Mouse (Mus musculus) liver, embryonic 11.5 days (tissue): ENCODE results near the gene Kctd7. TPM values are rescaled to one million over a fixed set of nuclear protein-coding genes. Genes with fewer than 3 reads are reported as not detected.

Source experiments
- polyA plus RNA-seq: library from polyadenylated mRNA; unstranded; fragments of >200 nt; fragmentation: Nextera tagmentation; extraction: Ambion mirVana; gene quantifications from 2 replicates; pipeline ENCODE4 v1.2.1, GENCODE M21; 2014

Kctd7 gene
- polyA plus RNA-seq, 1 experiment from 2014 or later = 8.5 TPM

Other genes starting within 250 kb of the Kctd7 start
- 3.8 and 4.9 TPM in 2 replicates for gene Zbed5, start 249.1 kb upstream of the Kctd7 start, polyA plus RNA-seq
- gene Phkg1, start 246.3 kb upstream of the Kctd7 start, polyA plus RNA-seq = 0.22 and 0.29 TPM in 2 replicates
- 0.84 and 1.4 TPM in 2 replicates for gene Nupr1l, start 236.3 kb upstream of the Kctd7 start, polyA plus RNA-seq
- 29.4 and 30.4 TPM in 2 replicates for gene Vkorc1l1, start 202.9 kb upstream of the Kctd7 start, polyA plus RNA-seq
- 82.5 and 89.9 TPM in 2 replicates for gene Gusb, start 141.8 kb upstream of the Kctd7 start, polyA plus RNA-seq
- 51.8 and 61.0 TPM in 2 replicates for gene Asl, start 115.6 kb upstream of the Kctd7 start, polyA plus RNA-seq
- 30.8 and 34.8 TPM in 2 replicates for gene Crcp, start 115.6 kb upstream of the Kctd7 start, polyA plus RNA-seq
- 54.0 and 58.2 TPM in 2 replicates for gene Tpst1, start 71.5 kb upstream of the Kctd7 start, polyA plus RNA-seq
- 39.6 and 41.1 TPM in 2 replicates for gene Rabgef1, start 26.9 kb downstream of the Kctd7 start, polyA plus RNA-seq
- gene Tmem248, start 72.2 kb downstream of the Kctd7 start, polyA plus RNA-seq = 43.3 and 49.0 TPM in 2 replicates
- 80.5 and 83.7 TPM in 2 replicates for gene Sbds, start 110.7 kb downstream of the Kctd7 start, polyA plus RNA-seq
- gene Tyw1, start 110.8 kb downstream of the Kctd7 start, polyA plus RNA-seq = 28.5 and 32.2 TPM in 2 replicates
- gene Caln1, start 224.6 kb downstream of the Kctd7 start, polyA plus RNA-seq = not detected in 2 replicates
- gene A330070K13Rik, start 239.8 kb downstream of the Kctd7 start, polyA plus RNA-seq = not detected in 2 replicates